ENCODE assay signal across 5 mouse cellular contexts in the genomic region with DNA sequence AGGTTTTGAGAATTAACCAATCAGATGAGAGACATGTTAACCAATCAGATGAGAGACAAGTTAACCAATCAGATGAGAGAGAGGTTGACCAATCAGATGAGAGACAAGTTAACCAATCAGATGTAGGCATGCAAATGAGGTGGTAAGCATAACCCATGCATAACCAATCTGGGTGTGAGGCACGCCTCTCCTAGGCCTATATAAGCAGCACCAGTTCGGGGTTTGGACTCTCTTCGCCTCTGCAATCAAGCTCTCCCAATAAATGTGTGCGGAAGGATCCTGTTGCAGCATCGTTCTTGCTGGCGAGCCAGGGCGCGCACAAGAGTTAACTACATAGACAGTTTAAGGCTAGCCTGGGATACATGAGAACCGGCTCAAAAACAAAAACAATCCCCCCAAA. TPM values are rescaled to one million over a fixed set of nuclear protein-coding genes. Genes with fewer than 3 reads are reported as not detected.
DNase-seq lines count a peak whose midpoint lies in the region; TF ChIP-seq lines count a peak whose summit lies in the region.
"Not testable (repeated sequence)": the region's sequence is repeated elsewhere in the genome, so short reads cannot be mapped to it uniquely, and the experiment has no call there.

No protein-coding gene starts in this region.

- TF ChIP-seq POLR2A in CH12.LX (IDR thresholded peaks at IDR 0.05; ENCODE audit: low read depth, low read length) = not testable (repeated sequence)
- TF ChIP-seq POLR2A in MEL (IDR thresholded peaks at IDR 0.05; ENCODE audit: control insufficient read depth in 1 of 2, insufficient read depth in 1 of 2, low read depth in 1 of 2, low read length in 2 of 2, poor library complexity in 1 of 2) = peak in 1 of 2 experiments; percentile 26; a peak in 1 of 4 replicates

- not testable (repeated sequence) for H3K4me2 ChIP-seq in CH12.LX (ENCODE audit: insufficient read depth, low read depth, poor library complexity, severe bottlenecking)

- H3K27ac ChIP-seq in CH12.LX (ENCODE audit: insufficient read depth, low read depth); MEL (ENCODE audit: control insufficient read depth, low read depth, low read length): not testable (repeated sequence)

- not testable (repeated sequence) for H3K27me3 ChIP-seq in CH12.LX (replicated peaks); MEL (ENCODE audit: control insufficient read depth in 1 of 2, insufficient read depth in 2 of 2, low read length in 2 of 2)

- not testable (repeated sequence) for H3K79me2 ChIP-seq in CH12.LX (replicated peaks; ENCODE audit: control insufficient read depth, extremely low read depth, insufficient read depth, poor library complexity, severe bottlenecking); MEL (ENCODE audit: control insufficient read depth, insufficient read depth, low read length, poor library complexity)

- not testable (repeated sequence) for TF ChIP-seq CTCF in CH12.LX (conservative IDR thresholded peaks at IDR 0.05 in 1 of 2, IDR thresholded peaks at IDR 0.05 in 1 of 2; ENCODE audit: low read depth in 2 of 2, low read length in 2 of 2); MEL (IDR thresholded peaks at IDR 0.05 in 2 of 3, conservative IDR thresholded peaks at IDR 0.05 in 1 of 3; ENCODE audit: control insufficient read depth in 1 of 3, insufficient read depth in 1 of 3, low read depth in 2 of 3, low read length in 3 of 3, poor library complexity in 1 of 3, severe bottlenecking in 1 of 3)

- H3K9me3 ChIP-seq in CH12.LX (replicated peaks; ENCODE audit: low read length); MEL (replicated peaks; ENCODE audit: insufficient read depth, low read length): not testable (repeated sequence)

- dilution Hi-C loops in CH12.LX (cut with MboI; ENCODE audit: extremely low pct_ligation_motif_present, extremely low pct_unique_long_range_greater_than_20kb, low sequenced_read_pairs) = not testable (repeated sequence)

- H3K36me3 ChIP-seq in CH12.LX (replicated peaks in 1 of 2; ENCODE audit: control insufficient read depth in 1 of 2, insufficient read depth in 1 of 2, low read length in 1 of 2); MEL (ENCODE audit: control insufficient read depth in 1 of 2, insufficient read depth in 2 of 2, low read length in 2 of 2): not testable (repeated sequence)

- H3K4me1 ChIP-seq in CH12.LX (ENCODE audit: control insufficient read depth in 1 of 2, insufficient read depth in 2 of 2); MEL (ENCODE audit: control insufficient read depth in 1 of 2, insufficient read depth in 2 of 2, low read length in 2 of 2): not testable (repeated sequence)

- TF ChIP-seq RAD21 in CH12.LX (IDR thresholded peaks at IDR 0.05; ENCODE audit: low read depth, low read length); MEL (IDR thresholded peaks at IDR 0.05; ENCODE audit: low read depth, low read length): not testable (repeated sequence)

- DNase-seq in CH12.LX (ENCODE audit: extremely low read depth) = not testable (repeated sequence)
- peak; percentile 48 for DNase-seq in ES-CJ7 (ENCODE audit: low read depth, low spot score)
- peak; percentile 31 for DNase-seq in MEL (ENCODE audit: low read depth, low spot score)
- DNase-seq in R1 (ENCODE audit: low read depth, low spot score) = peak; percentile 53
- peak; percentile 53 for DNase-seq in ZHBTc4 (ENCODE audit: low read depth, low spot score)

- TF ChIP-seq EP300 in CH12.LX (IDR thresholded peaks at IDR 0.05; ENCODE audit: low read length); MEL (IDR thresholded peaks at IDR 0.05; ENCODE audit: low read depth in 1 of 2, low read length in 2 of 2): not testable (repeated sequence)

- H3K4me3 ChIP-seq in CH12.LX (replicated peaks in 1 of 3; ENCODE audit: low read depth in 2 of 3, low read length in 2 of 3, poor library complexity in 1 of 3); MEL (ENCODE audit: control insufficient read depth in 1 of 2, insufficient read depth in 1 of 2, low read depth in 2 of 2, low read length in 2 of 2): not testable (repeated sequence)

- H3K9ac ChIP-seq in CH12.LX (ENCODE audit: insufficient read depth, low read depth); MEL (ENCODE audit: control insufficient read depth, low read depth, low read length, poor library complexity, severe bottlenecking): not testable (repeated sequence)

- in situ Hi-C loops in CH12.LX (cut with MboI; ENCODE audit: low pct_ligation_motif_present, low pct_unique_long_range_greater_than_20kb, low sequenced_read_pairs) = not testable (repeated sequence)

TF ChIP-seq in CH12.LX, 34 proteins besides CTCF, POLR2A, EP300 and RAD21:
- TF ChIP-seq TBP (conservative IDR thresholded peaks at IDR 0.05; ENCODE audit: low read depth, low read length) = 0 out of 2 replicates have a peak, but pooled peaks have one; percentile 16

TF ChIP-seq in MEL, 35 proteins besides CTCF, POLR2A, EP300 and RAD21:
- TF ChIP-seq TBP (IDR thresholded peaks at IDR 0.05; ENCODE audit: low read depth, low read length) = peak; percentile 75

RNA-seq across cellular contexts. Expression of a gene that starts 25.1 kb away (rescaled TPM):
- 21.2 and 26.0 TPM in 2 replicates for total RNA-seq in CH12.LX (2012; rRNA removed)
- total RNA-seq in CH12.LX (2014; rRNA removed) = 12.9 and 14.5 TPM in 2 replicates
- 20.6 and 25.0 TPM in 2 replicates for polyA plus RNA-seq in CH12.LX (2012; ENCODE audit: insufficient read length, low read depth)
- 15.6 and 16.7 TPM in 2 replicates for total RNA-seq in MEL (2012; rRNA removed)
- 10 to 100 TPM in 1 of 2 experiments, not detected in 1; 25.8 TPM for polyA plus RNA-seq in MEL (2012; ENCODE audit: insufficient read depth in 1 of 2, insufficient read length in 2 of 2, low read depth in 1 of 2, low replicate concordance in 2 of 2, missing spikeins in 1 of 2)

RNA-seq across cellular contexts. Expression of a gene that starts 47.4 kb away (rescaled TPM):
- total RNA-seq in CH12.LX (2012; rRNA removed) (12.5 and 14.4 TPM in 2 replicates), CH12.LX (2014; rRNA removed) (12.0 and 13.5 TPM in 2 replicates), MEL (2012; rRNA removed) (4.6 TPM in 2 replicates)
- polyA plus RNA-seq in CH12.LX (2012; ENCODE audit: insufficient read length, low read depth) (17.6 and 22.4 TPM in 2 replicates), MEL (2012; ENCODE audit: insufficient read depth in 1 of 2, insufficient read length in 2 of 2, low read depth in 1 of 2, low replicate concordance in 2 of 2, missing spikeins in 1 of 2) (10 to 100 TPM in 1 of 2 experiments, 1 to 10 TPM in 1; 6.5 to 34.4 TPM)
